Comparison of ENCODE assay signal across 14 mouse cellular contexts in genomic region chr9:113815836-113816235, GRCm38 (mm10).
"Had no signal": no experiment of that assay in that cellular context is flagged by ENCODE, and none has a peak within 500 bp of the region (broad histone marks: within the 10 kb centered on the region; RNA-seq: fewer than 3 reads in every experiment).

No protein-coding gene starts in this region.

- H3K9me3 ChIP-seq: limb, embryonic 10.5 days; liver, embryonic 15.5 days; midbrain, embryonic 15.5 days had no signal

- ATAC-seq: lung, postnatal 0 days; midbrain, embryonic 15.5 days had no signal

- H3K4me2 ChIP-seq: liver, embryonic 11.5 days; liver, embryonic 15.5 days had no signal

- H3K36me3 ChIP-seq: limb, embryonic 10.5 days; liver, embryonic 15.5 days; midbrain, embryonic 15.5 days had no signal

- H3K27me3 ChIP-seq: liver, embryonic 15.5 days; midbrain, embryonic 15.5 days had no signal

- H3K27ac ChIP-seq: limb, embryonic 10.5 days; liver, embryonic 15.5 days; midbrain, embryonic 15.5 days had no signal

- H3K4me3 ChIP-seq: limb, embryonic 10.5 days; liver, embryonic 15.5 days had no signal

- H3K9ac ChIP-seq: liver, embryonic 15.5 days; midbrain, embryonic 15.5 days had no signal

- DNase-seq: kidney, adult 8-10 months; kidney, postnatal 25 days; lung, adult 2 months; lung, postnatal 36 days; retina, postnatal 1 day; right cerebral cortex, postnatal 4 days; spleen, adult 18-20 months; thymus, adult 18-20 months; thymus, postnatal 14 days had no signal
